Mouse (Mus musculus): ENCODE results near the gene Jsrp1. TPM values are rescaled to one million over a fixed set of nuclear protein-coding genes. Genes with fewer than 3 reads are reported as not detected.

Jsrp1 gene
- total and polyA plus RNA-seq, 3 experiments, result 0.39 TPM; not detected in 2

DNA sequence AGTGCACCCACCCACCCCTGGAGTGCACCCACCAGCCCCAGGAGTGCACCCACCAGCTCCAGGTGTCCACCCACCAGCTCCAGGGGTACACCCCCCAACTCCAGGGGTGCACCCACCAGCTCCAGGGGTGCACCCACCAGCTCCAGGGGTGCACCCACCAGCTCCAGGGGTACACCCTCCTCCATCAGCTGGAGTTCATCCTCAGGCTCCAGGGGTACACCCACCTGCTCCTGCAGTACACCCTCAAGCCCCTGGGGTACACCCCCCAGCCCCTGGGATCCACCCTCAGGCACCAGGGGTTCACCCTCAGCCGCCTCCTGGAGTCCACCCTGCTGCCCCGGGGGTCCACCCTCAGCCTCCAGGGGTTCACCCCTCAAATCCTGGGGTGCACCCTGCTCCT lies 9.0 kb downstream of the Jsrp1 start:
- peaks cover 0 to 12% of the 10 kb centered on the region in 2 experiments; a peak in 1 of 4 replicates for H3K4me1 ChIP-seq (ENCODE audit: control insufficient read depth in 1 of 2, insufficient read depth in 2 of 2, low read length in 2 of 2)
- no peaks in the 10 kb centered on the region for H3K9me3 ChIP-seq (replicated peaks; ENCODE audit: insufficient read depth, low read length)
- no peak overlapping the region for H3K4me3 ChIP-seq (ENCODE audit: control insufficient read depth in 1 of 2, insufficient read depth in 1 of 2, low read depth in 2 of 2, low read length in 2 of 2)
- no peak overlapping the region for H3K9ac ChIP-seq (ENCODE audit: control insufficient read depth, low read depth, low read length, poor library complexity, severe bottlenecking)
- TF ChIP-seq NRF1 (IDR thresholded peaks at IDR 0.05; ENCODE audit: insufficient read depth, low read depth, low read length, poor library complexity, severe bottlenecking) (no peak), USF1 (IDR thresholded peaks at IDR 0.05; ENCODE audit: low read depth, low read length) (no peak), POLR2A (IDR thresholded peaks at IDR 0.05; ENCODE audit: control insufficient read depth in 1 of 2, insufficient read depth in 1 of 2, low read depth in 1 of 2, low read length in 2 of 2, poor library complexity in 1 of 2) (no peak), SMC3 (IDR thresholded peaks at IDR 0.05; ENCODE audit: low read depth, low read length) (no peak), ETS1 (IDR thresholded peaks at IDR 0.05; ENCODE audit: low read depth, low read length) (no peak), POLR2AphosphoS5 (IDR thresholded peaks at IDR 0.05; ENCODE audit: borderline replicate concordance, low read depth, low read length) (no peak), RAD21 (IDR thresholded peaks at IDR 0.05; ENCODE audit: low read depth, low read length) (no peak), CHD1 (IDR thresholded peaks at IDR 0.05; ENCODE audit: low read depth, low read length) (no peak), KAT2A (conservative IDR thresholded peaks at IDR 0.05; ENCODE audit: low read depth, low read length) (no peak), MEF2A (IDR thresholded peaks at IDR 0.05; ENCODE audit: extremely low read depth, insufficient replicate concordance, low read depth, low read length, poor library complexity, severe bottlenecking) (no peak), MAZ (IDR thresholded peaks at IDR 0.05; ENCODE audit: low read depth, low read length) (no peak), TAL1 (IDR thresholded peaks at IDR 0.05; ENCODE audit: low read length) (no peak), JUND (IDR thresholded peaks at IDR 0.05; ENCODE audit: low read depth, low read length) (no peak), ZMIZ1 (IDR thresholded peaks at IDR 0.05; ENCODE audit: low read depth, low read length) (no peak), E2F4 (IDR thresholded peaks at IDR 0.05; ENCODE audit: borderline replicate concordance, low read depth, low read length) (no peak), MAFK (IDR thresholded peaks at IDR 0.05; ENCODE audit: borderline replicate concordance, low read depth, low read length) (no peak), ZNF384 (IDR thresholded peaks at IDR 0.05; ENCODE audit: low read depth, low read length) (no peak), TBP (IDR thresholded peaks at IDR 0.05; ENCODE audit: low read depth, low read length) (no peak)
- peaks cover 0 to 6% of the 10 kb centered on the region in 2 experiments; a peak in 1 of 4 replicates for H3K36me3 ChIP-seq (ENCODE audit: control insufficient read depth in 1 of 2, insufficient read depth in 2 of 2, low read length in 2 of 2)
- peaks cover 22% of the 10 kb centered on the region for H3K79me2 ChIP-seq (ENCODE audit: control insufficient read depth, insufficient read depth, low read length, poor library complexity)
- H3K27ac ChIP-seq (ENCODE audit: control insufficient read depth, low read depth, low read length), result no peak overlapping the region
- no peaks in the 10 kb centered on the region for H3K27me3 ChIP-seq (ENCODE audit: control insufficient read depth in 1 of 2, insufficient read depth in 2 of 2, low read length in 2 of 2)
- no peak for DNase-seq (ENCODE audit: low read depth, low spot score)

DNA sequence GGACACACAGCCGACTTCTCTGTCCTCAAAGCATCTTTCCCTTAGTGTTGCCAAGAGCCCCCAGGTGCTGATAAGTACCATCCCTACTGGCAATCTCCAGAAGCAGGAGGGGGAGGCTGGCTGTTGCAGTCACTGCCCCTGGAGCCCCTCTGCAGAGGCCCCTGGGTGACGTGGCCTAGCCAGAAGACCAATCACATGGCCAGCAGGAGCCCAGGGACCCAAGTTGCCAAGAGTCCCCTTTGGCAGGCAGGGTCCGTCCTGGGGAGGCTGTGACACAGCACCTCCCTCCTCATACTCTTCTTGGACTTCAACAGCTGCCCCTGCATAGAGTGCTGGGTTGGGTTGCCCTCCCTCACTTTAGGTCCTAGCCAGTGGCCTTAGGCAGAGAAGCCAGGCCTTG lies 10.3 kb downstream of the Jsrp1 start:
- Histone ChIP-seq H3K4me1 (ENCODE audit: control insufficient read depth in 1 of 2, insufficient read depth in 2 of 2, low read length in 2 of 2) (peaks cover 0 to 12% of the 10 kb centered on the region in 2 experiments; a peak in 1 of 4 replicates), H3K4me3 (ENCODE audit: control insufficient read depth in 1 of 2, insufficient read depth in 1 of 2, low read depth in 2 of 2, low read length in 2 of 2) (no peak overlapping the region), H3K27ac (ENCODE audit: control insufficient read depth, low read depth, low read length) (no peak overlapping the region), H3K27me3 (ENCODE audit: control insufficient read depth in 1 of 2, insufficient read depth in 2 of 2, low read length in 2 of 2) (no peaks in the 10 kb centered on the region), H3K9ac (ENCODE audit: control insufficient read depth, low read depth, low read length, poor library complexity, severe bottlenecking) (no peak overlapping the region), H3K79me2 (ENCODE audit: control insufficient read depth, insufficient read depth, low read length, poor library complexity) (peaks cover 33% of the 10 kb centered on the region), H3K9me3 (replicated peaks; ENCODE audit: insufficient read depth, low read length) (no peaks in the 10 kb centered on the region), H3K36me3 (ENCODE audit: control insufficient read depth in 1 of 2, insufficient read depth in 2 of 2, low read length in 2 of 2) (peaks cover 0 to 6% of the 10 kb centered on the region in 2 experiments; a peak in 1 of 4 replicates)
- DNase-seq (ENCODE audit: low read depth, low spot score), result no peak
- no peak for TF ChIP-seq MYB (IDR thresholded peaks at IDR 0.05; ENCODE audit: low read depth, low read length)
- TF ChIP-seq MAFK (IDR thresholded peaks at IDR 0.05; ENCODE audit: borderline replicate concordance, low read depth, low read length), result no peak
- TF ChIP-seq ZMIZ1 (IDR thresholded peaks at IDR 0.05; ENCODE audit: low read depth, low read length), result no peak
- TF ChIP-seq CHD1 (IDR thresholded peaks at IDR 0.05; ENCODE audit: low read depth, low read length), result no peak
- no peak for TF ChIP-seq TCF12 (IDR thresholded peaks at IDR 0.05; ENCODE audit: low read depth, low read length)
- no peak for TF ChIP-seq JUND (IDR thresholded peaks at IDR 0.05; ENCODE audit: low read depth, low read length)
- no peak for TF ChIP-seq GATA1 (IDR thresholded peaks at IDR 0.05; ENCODE audit: low read depth, low read length)
- no peak for TF ChIP-seq POLR2AphosphoS2 (IDR thresholded peaks at IDR 0.05; ENCODE audit: low read length)
- TF ChIP-seq RAD21 (IDR thresholded peaks at IDR 0.05; ENCODE audit: low read depth, low read length), result no peak
- no peak for TF ChIP-seq NELFE (IDR thresholded peaks at IDR 0.05; ENCODE audit: low read depth, low read length)
- TF ChIP-seq POLR2AphosphoS5 (IDR thresholded peaks at IDR 0.05; ENCODE audit: borderline replicate concordance, low read depth, low read length), result no peak
- TF ChIP-seq SMC3 (IDR thresholded peaks at IDR 0.05; ENCODE audit: low read depth, low read length), result no peak
- no peak for TF ChIP-seq BHLHE40 (IDR thresholded peaks at IDR 0.05; ENCODE audit: borderline replicate concordance, low read depth, low read length)
- TF ChIP-seq GABPA (IDR thresholded peaks at IDR 0.05; ENCODE audit: low read depth, low read length), result no peak
- no peak for TF ChIP-seq MAZ (IDR thresholded peaks at IDR 0.05; ENCODE audit: low read depth, low read length)
